Mouse (Mus musculus) kidney, adult 2 months (tissue): ENCODE measurements around the gene Rsph6a.

Source experiments
- CTCF ChIP-seq: fragments of 200-500 bp; conservative IDR thresholded peaks from 2 replicates; pipeline ENCODE4 v1.5.1; 2011; ENCODE audit warnings: low read depth, mild to moderate bottlenecking, control low read depth, low read length, moderate library complexity, mixed read lengths; ENCODE audit not compliant: insufficient read depth, insufficient read length
- POLR2A ChIP-seq: fragments of 200-500 bp; IDR thresholded peaks from one replicate; pipeline ENCODE4 v1.6.1; 2011; ENCODE audit warnings: low read depth, low read length, control low read depth

DNA sequence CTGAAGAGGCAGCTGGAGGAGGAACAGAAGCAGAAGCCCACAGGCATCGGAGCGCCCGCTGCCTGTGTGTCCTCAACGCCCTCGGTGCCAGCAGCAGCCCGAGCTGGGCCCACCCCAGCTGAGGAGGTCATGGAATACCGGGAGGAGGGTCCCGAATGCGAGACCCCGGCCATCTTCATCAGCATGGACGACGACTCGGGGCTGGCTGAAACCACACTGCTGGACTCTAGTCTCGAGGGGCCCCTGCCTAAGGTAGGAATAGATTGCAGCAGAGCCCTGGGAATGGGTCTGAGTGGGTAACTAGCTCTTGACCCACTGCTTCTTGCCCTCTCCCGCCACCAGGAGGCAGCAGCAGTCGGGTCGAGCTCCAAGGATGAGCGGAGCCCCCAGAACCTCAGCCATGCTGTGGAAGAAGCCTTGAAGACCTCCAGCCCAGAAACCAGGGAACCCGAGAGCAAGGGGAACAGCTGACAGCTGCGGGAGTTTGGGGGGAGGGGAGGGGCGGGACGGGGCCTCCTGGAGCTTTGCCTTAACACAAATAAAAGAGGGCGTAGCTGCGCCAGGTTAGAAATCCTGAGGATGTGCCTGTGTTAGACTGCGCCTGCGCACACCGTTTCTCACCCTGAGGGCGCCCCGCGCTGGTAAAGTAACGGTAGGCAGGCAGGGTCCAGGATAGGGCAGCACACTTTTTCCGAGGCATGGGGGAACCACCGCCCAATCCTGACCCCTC is at the start of gene Rsph6a:
- TF ChIP-seq CTCF (peak; percentile 45; the same call in 1 of the 2 replicates), POLR2A (no peak)
